Mouse (Mus musculus) kidney, embryonic 16.5 days (tissue): ENCODE measurements at regions not wholly inside any gene's neighbourhood (a gene's known extent, or its start where the extent isn't known, plus 50 kb on each side); places are given as distances from the start of the nearest gene placed in this dataset.

Experiments used
- ATAC-seq: fragments of 200-750 bp; cut with Nextera tagmentation; 2 replicates; pipeline ENCODE4 v1.8.0; 2017; ENCODE audit warnings: moderate TSS enrichment; ENCODE audit not compliant: low FRiP score, low TSS enrichment
- H3K27ac ChIP-seq: fragments of 300-500 bp; sonication (generic); 2 replicates; pipeline ENCODE4 v1.5.1; 2014; ENCODE audit warnings: low read length
- H3K27me3 ChIP-seq: fragments of 300-500 bp; sonication (generic); 2 replicates; pipeline ENCODE4 v1.6.1; 2014; ENCODE audit warnings: low read length, control low read depth, mixed read lengths; ENCODE audit not compliant: insufficient read depth
- H3K36me3 ChIP-seq: fragments of 300-500 bp; sonication (generic); 2 replicates; pipeline ENCODE4 v1.6.1; 2014; ENCODE audit warnings: low read length, control low read depth, mixed read lengths; ENCODE audit not compliant: insufficient read depth
- H3K4me1 ChIP-seq: fragments of 300-500 bp; sonication (generic); 2 replicates; pipeline ENCODE4 v1.6.1; 2014; ENCODE audit warnings: low read length, control low read depth, mixed read lengths; ENCODE audit not compliant: insufficient read depth
- H3K4me2 ChIP-seq: fragments of 300-500 bp; sonication (generic); replicated peaks from 2 replicates; pipeline ENCODE4 v1.6.1; 2014; ENCODE audit warnings: low read depth, low read length
- H3K4me3 ChIP-seq: fragments of 300-500 bp; sonication (generic); 2 replicates; pipeline ENCODE4 v1.5.1; 2014; ENCODE audit warnings: mild to moderate bottlenecking, low read length
- H3K9ac ChIP-seq: fragments of 300-500 bp; sonication (generic); replicated peaks from 2 replicates; pipeline ENCODE4 v1.6.1; 2014; ENCODE audit warnings: low read length
- H3K9me3 ChIP-seq: fragments of 300-500 bp; sonication (generic); 2 replicates; pipeline ENCODE4 v1.6.1; 2016; ENCODE audit warnings: low read length, control low read depth
- WGBS: fragments of 180-500 bp; shearing (Covaris S2); extraction: QIAGEN DNeasy Blood & Tissue Kit; methylation state at CpG from one replicate; pipeline ENCODE4 v1.1.7; 2014; 5-methylcytosine and 5-hydroxymethylcytosine counted together

GRCm38 (mm10) chr3:149086704-149087103, 96.3 kb upstream of the Adgrl2 start:
- Histone ChIP-seq H3K9me3 (no peaks in the 10 kb centered on the region), H3K4me1 (peaks cover 50% of the 10 kb centered on the region), H3K27ac (no peak overlapping the region), H3K27me3 (no peaks in the 10 kb centered on the region), H3K4me2 (no peak overlapping the region), H3K4me3 (no peak overlapping the region), H3K9ac (no peak overlapping the region), H3K36me3 (no peaks in the 10 kb centered on the region)
- WGBS = 39% methylated on average over 5 of the region's 5 CpGs
- ATAC-seq = no peak

- Histone ChIP-seq H3K9me3 (no peaks in the 10 kb centered on the region), H3K36me3 (no peaks in the 10 kb centered on the region), H3K27me3 (no peaks in the 10 kb centered on the region), H3K27ac (peak overlapping the region; percentile 8; the same call in 1 of the 2 replicates), H3K4me2 (no peak overlapping the region), H3K4me3 (no peak overlapping the region), H3K4me1 (peaks cover 50% of the 10 kb centered on the region), H3K9ac (no peak overlapping the region)
- ATAC-seq = no peak
- WGBS = 87% methylated on average over 3 of the region's 3 CpGs
Measured at GRCm38 (mm10) chr3:149086086-149086485, 95.7 kb upstream of the Adgrl2 start.

GRCm38 (mm10) chr3:149084861-149085598, 94.7 kb upstream of the Adgrl2 start:
- ATAC-seq = no peak
- Histone ChIP-seq H3K27ac (peak overlapping the region; percentile 8; the same call in 1 of the 2 replicates), H3K4me1 (peaks cover 46% of the 10 kb centered on the region), H3K9ac (no peak overlapping the region), H3K9me3 (no peaks in the 10 kb centered on the region), H3K36me3 (no peaks in the 10 kb centered on the region), H3K4me2 (no peak overlapping the region), H3K4me3 (no peak overlapping the region), H3K27me3 (no peaks in the 10 kb centered on the region)
- whole genome bisulfite sequencing = 53% methylated on average over 10 of the region's 10 CpGs

GRCm38 (mm10) chr3:149083391-149083790, 93.0 kb upstream of the Adgrl2 start:
- Histone ChIP-seq H3K4me1 (peaks cover 38% of the 10 kb centered on the region), H3K4me2 (no peak overlapping the region), H3K9me3 (no peaks in the 10 kb centered on the region), H3K27ac (no peak overlapping the region), H3K9ac (no peak overlapping the region), H3K4me3 (no peak overlapping the region), H3K36me3 (no peaks in the 10 kb centered on the region), H3K27me3 (no peaks in the 10 kb centered on the region)
- ATAC-seq = no peak
- WGBS = 49% methylated on average over 11 of the region's 11 CpGs

- H3K4me2 ChIP-seq = no peak overlapping the region
- H3K27ac ChIP-seq = no peak overlapping the region
- H3K36me3 ChIP-seq = no peaks in the 10 kb centered on the region
- no peak overlapping the region for H3K4me3 ChIP-seq
- peaks cover 15% of the 10 kb centered on the region for H3K4me1 ChIP-seq
- ATAC-seq = no peak
- H3K9me3 ChIP-seq = no peaks in the 10 kb centered on the region
- no peak overlapping the region for H3K9ac ChIP-seq
- no peaks in the 10 kb centered on the region for H3K27me3 ChIP-seq
- 58% methylated on average over 4 of the region's 4 CpGs for WGBS
Measured at GRCm38 (mm10) chr3:149078881-149079280, 88.5 kb upstream of the Adgrl2 start.

GRCm38 (mm10) chr3:149076928-149077551, 86.7 kb upstream of the Adgrl2 start:
- Histone ChIP-seq H3K36me3 (no peaks in the 10 kb centered on the region), H3K4me3 (no peak overlapping the region), H3K4me1 (peaks cover 8% of the 10 kb centered on the region), H3K9me3 (0 out of 2 replicates have a peak, but pooled peaks cover under 1% of the 10 kb centered on the region), H3K9ac (no peak overlapping the region), H3K27me3 (no peaks in the 10 kb centered on the region), H3K4me2 (peak overlapping the region; percentile 31), H3K27ac (no peak overlapping the region)
- ATAC-seq = no peak
- 63% methylated on average over 21 of the region's 21 CpGs for WGBS

- no peaks in the 10 kb centered on the region for H3K36me3 ChIP-seq
- peak; percentile 72; the same call in 1 of the 2 replicates for ATAC-seq
- H3K4me1 ChIP-seq = peaks cover 8% of the 10 kb centered on the region
Measured at GRCm38 (mm10) chr3:149075488-149075851, 85.1 kb upstream of the Adgrl2 start.

GRCm38 (mm10) chr3:149074658-149075487, 84.5 kb upstream of the Adgrl2 start:
- H3K27ac ChIP-seq = no peak overlapping the region
- H3K4me1 ChIP-seq = peaks cover 8% of the 10 kb centered on the region
- WGBS = 38% methylated on average over 27 of the region's 27 CpGs
- no peaks in the 10 kb centered on the region for H3K36me3 ChIP-seq
- no peaks in the 10 kb centered on the region for H3K27me3 ChIP-seq
- peak; percentile 72; the same call in 1 of the 2 replicates for ATAC-seq
- H3K4me2 ChIP-seq = peak overlapping the region; percentile 30; the same call in 1 of the 2 replicates
- no peak overlapping the region for H3K4me3 ChIP-seq
- 0 out of 2 replicates have a peak, but pooled peaks cover 3% of the 10 kb centered on the region for H3K9me3 ChIP-seq
- H3K9ac ChIP-seq = no peak overlapping the region

More at GRCm38 (mm10) chr3:149075488-149075851, 85.1 kb upstream of the Adgrl2 start:
- Histone ChIP-seq H3K27me3 (no peaks in the 10 kb centered on the region), H3K9ac (no peak overlapping the region), H3K4me2 (no peak overlapping the region; the same call in 1 of the 2 replicates), H3K27ac (no peak overlapping the region), H3K4me3 (no peak overlapping the region), H3K9me3 (0 out of 2 replicates have a peak, but pooled peaks cover 3% of the 10 kb centered on the region)
- 60% methylated on average over 5 of the region's 5 CpGs for WGBS

GRCm38 (mm10) chr3:149070201-149070600, 79.8 kb upstream of the Adgrl2 start:
- no peaks in the 10 kb centered on the region for H3K36me3 ChIP-seq
- no peak overlapping the region for H3K9ac ChIP-seq
- H3K27ac ChIP-seq = no peak overlapping the region
- 0 out of 2 replicates have a peak, but pooled peaks cover 3% of the 10 kb centered on the region for H3K9me3 ChIP-seq
- H3K4me1 ChIP-seq = peaks cover 8% of the 10 kb centered on the region
- WGBS = 62% methylated on average over 7 of the region's 7 CpGs
- ATAC-seq = no peak; the same call in 1 of the 2 replicates
- no peaks in the 10 kb centered on the region for H3K27me3 ChIP-seq
- H3K4me2 ChIP-seq = no peak overlapping the region
- H3K4me3 ChIP-seq = no peak overlapping the region
